Mouse (Mus musculus): Measurements from ENCODE around the gene Gfi1. TPM values are rescaled to one million over a fixed set of nuclear protein-coding genes. Genes with fewer than 3 reads are reported as not detected.
A peak's percentile ranks its signal among the peaks of the same experiment; 100 is the strongest.

Gene Gfi1
- total and polyA plus RNA-seq, 3 experiments, result 0.16 TPM; not detected in 2

GRCm38 (mm10) chr5:107695019-107695418 lies 30.8 kb downstream of the Gfi1 start:
- 74% methylated on average over 3 of the region's 3 CpGs for WGBS
- intact Hi-C loops (cut with DNase I), result no loop called here
- H3K9ac ChIP-seq (ENCODE audit: low read depth, low read length), result no peak overlapping the region

GRCm38 (mm10) chr5:107688499-107688866 lies 37.4 kb downstream of the Gfi1 start:
- Histone ChIP-seq H3K27ac (no peak overlapping the region), H3K4me1 (ENCODE audit: control insufficient read depth, insufficient read depth, low read length) (peaks cover 1% of the 10 kb centered on the region; the same call in 1 of the 2 replicates), H3K4me3 (peak overlapping the region; percentile 56), H3K79me2 (replicated peaks; ENCODE audit: control insufficient read depth, insufficient read depth, low read length) (no peaks in the 10 kb centered on the region), H3K36me3 (ENCODE audit: control insufficient read depth, insufficient read depth, low read length) (no peaks in the 10 kb centered on the region), H3K9ac (ENCODE audit: low read depth, low read length) (no peak overlapping the region), H3K27me3 (ENCODE audit: control insufficient read depth, insufficient read depth, low read length) (no peaks in the 10 kb centered on the region)
- no peak for DNase-seq
- intact Hi-C loops (cut with DNase I), result no loop called here
- TF ChIP-seq CTCF (IDR thresholded peaks at IDR 0.05) (no peak), POLR2A (IDR thresholded peaks at IDR 0.05; ENCODE audit: insufficient read depth, low read depth, low read length) (no peak), EP300 (IDR thresholded peaks at IDR 0.05; ENCODE audit: insufficient read depth, low read depth, low read length) (no peak)
- 23% methylated on average over 9 of the region's 9 CpGs for WGBS

More at GRCm38 (mm10) chr5:107695019-107695418, 30.8 kb downstream of the Gfi1 start:
- DNase-seq, result no peak
- Histone ChIP-seq H3K4me3 (no peak overlapping the region), H3K27me3 (ENCODE audit: control insufficient read depth, insufficient read depth, low read length) (no peaks in the 10 kb centered on the region), H3K27ac (no peak overlapping the region), H3K36me3 (ENCODE audit: control insufficient read depth, insufficient read depth, low read length) (no peaks in the 10 kb centered on the region), H3K79me2 (replicated peaks; ENCODE audit: control insufficient read depth, insufficient read depth, low read length) (no peaks in the 10 kb centered on the region), H3K4me1 (ENCODE audit: control insufficient read depth, insufficient read depth, low read length) (no peaks in the 10 kb centered on the region)
- TF ChIP-seq CTCF (IDR thresholded peaks at IDR 0.05) (no peak), POLR2A (IDR thresholded peaks at IDR 0.05; ENCODE audit: insufficient read depth, low read depth, low read length) (no peak), EP300 (IDR thresholded peaks at IDR 0.05; ENCODE audit: insufficient read depth, low read depth, low read length) (no peak)

DNA sequence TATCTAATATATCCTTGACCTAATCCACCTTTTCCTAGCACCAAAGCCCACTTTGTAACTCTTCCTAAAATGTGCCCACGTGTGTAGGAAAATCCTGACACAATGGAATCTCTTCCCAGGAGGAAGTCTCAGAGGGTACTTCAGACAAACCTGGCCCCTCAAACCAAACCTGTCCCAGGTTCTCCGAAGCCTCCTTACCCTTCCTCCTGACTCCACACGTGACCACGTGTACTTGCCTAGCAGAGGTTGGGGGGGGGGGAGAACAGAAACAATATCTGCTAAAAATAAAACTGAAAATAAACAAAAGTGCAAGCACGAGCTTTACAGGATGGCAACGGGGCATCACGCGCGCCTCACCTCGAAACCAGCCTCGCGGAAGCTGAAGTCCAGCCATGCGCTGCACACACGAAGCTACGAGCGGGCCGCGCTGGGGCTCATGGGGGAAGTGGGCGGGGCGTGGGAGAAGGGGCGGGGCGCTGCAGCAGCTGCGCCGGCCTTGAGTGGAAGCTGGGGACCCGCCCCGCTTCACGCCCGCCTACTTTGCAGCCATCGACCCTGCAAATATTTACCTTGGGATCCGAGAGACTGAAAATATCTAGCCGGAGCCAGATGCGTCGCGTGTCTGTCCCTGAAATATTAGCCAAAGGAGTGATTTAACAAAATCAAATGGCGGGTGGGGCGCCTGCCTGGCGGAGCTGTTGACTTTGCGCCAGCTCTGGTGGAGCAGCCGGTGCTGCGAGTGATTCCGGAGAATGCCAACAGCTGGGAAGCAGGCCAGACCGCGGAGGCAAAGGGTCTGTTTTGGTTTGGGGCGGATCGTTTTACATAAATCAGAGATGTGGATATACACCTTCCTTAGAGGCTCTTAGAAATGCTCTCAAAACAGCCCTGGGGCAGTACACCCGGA lies 38.0 kb downstream of the Gfi1 start:
- Histone ChIP-seq H3K27ac (no peak overlapping the region), H3K36me3 (ENCODE audit: control insufficient read depth, insufficient read depth, low read length) (no peaks in the 10 kb centered on the region), H3K4me1 (ENCODE audit: control insufficient read depth, insufficient read depth, low read length) (peaks cover 1% of the 10 kb centered on the region; the same call in 1 of the 2 replicates), H3K79me2 (replicated peaks; ENCODE audit: control insufficient read depth, insufficient read depth, low read length) (no peaks in the 10 kb centered on the region), H3K9ac (ENCODE audit: low read depth, low read length) (peak overlapping the region; percentile 32; the same call in 1 of the 2 replicates), H3K27me3 (ENCODE audit: control insufficient read depth, insufficient read depth, low read length) (no peaks in the 10 kb centered on the region), H3K4me3 (peak overlapping the region; percentile 56)
- DNase-seq, result peak; percentile 60 to 65
- intact Hi-C loops (cut with DNase I), result no loop called here
- 10% methylated on average over 46 of the region's 46 CpGs for WGBS
- TF ChIP-seq POLR2A (IDR thresholded peaks at IDR 0.05; ENCODE audit: insufficient read depth, low read depth, low read length) (no peak), CTCF (IDR thresholded peaks at IDR 0.05) (no peak), EP300 (IDR thresholded peaks at IDR 0.05; ENCODE audit: insufficient read depth, low read depth, low read length) (no peak)

DNA sequence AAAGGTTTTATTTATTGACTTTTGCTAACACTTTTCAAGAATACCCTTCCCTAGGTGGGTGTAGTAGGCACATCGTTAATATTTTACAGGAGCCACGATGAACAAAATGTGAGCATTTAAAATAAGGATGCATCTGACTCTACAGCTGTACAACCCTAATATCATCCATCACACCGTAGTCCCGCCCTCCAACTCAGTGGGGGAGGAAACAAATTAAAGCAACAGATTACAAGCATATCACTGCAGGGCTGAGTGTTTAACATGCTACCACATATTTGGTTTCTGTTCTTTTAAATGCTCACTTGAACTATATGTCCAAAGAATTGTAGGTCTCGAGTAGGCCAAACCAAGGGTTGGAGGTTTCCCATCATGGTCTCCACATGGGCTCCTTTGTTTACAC lies 38.7 kb downstream of the Gfi1 start:
- no peak for DNase-seq
- Histone ChIP-seq H3K27me3 (ENCODE audit: control insufficient read depth, insufficient read depth, low read length) (no peaks in the 10 kb centered on the region), H3K4me3 (no peak overlapping the region), H3K36me3 (ENCODE audit: control insufficient read depth, insufficient read depth, low read length) (no peaks in the 10 kb centered on the region), H3K79me2 (replicated peaks; ENCODE audit: control insufficient read depth, insufficient read depth, low read length) (no peaks in the 10 kb centered on the region), H3K27ac (no peak overlapping the region), H3K9ac (ENCODE audit: low read depth, low read length) (no peak overlapping the region), H3K4me1 (ENCODE audit: control insufficient read depth, insufficient read depth, low read length) (peaks cover 1% of the 10 kb centered on the region; the same call in 1 of the 2 replicates)
- intact Hi-C loops (cut with DNase I), result no loop called here
- WGBS, result 93% methylated on average over 5 of the region's 5 CpGs
- TF ChIP-seq CTCF (IDR thresholded peaks at IDR 0.05), result no peak
- TF ChIP-seq EP300 (IDR thresholded peaks at IDR 0.05; ENCODE audit: insufficient read depth, low read depth, low read length), result no peak

GRCm38 (mm10) chr5:107684380-107684779 lies 41.5 kb downstream of the Gfi1 start:
- TF ChIP-seq CTCF (IDR thresholded peaks at IDR 0.05) (peak; percentile 48), POLR2A (IDR thresholded peaks at IDR 0.05; ENCODE audit: insufficient read depth, low read depth, low read length) (no peak)
- WGBS, result 55% methylated on average over 2 of the region's 2 CpGs

GRCm38 (mm10) chr5:107681300-107681699 lies 44.5 kb downstream of the Gfi1 start:
- no peaks in the 10 kb centered on the region for H3K4me1 ChIP-seq (ENCODE audit: control insufficient read depth, insufficient read depth, low read length)
- no peak for DNase-seq
- no peak overlapping the region for H3K27ac ChIP-seq
- TF ChIP-seq POLR2A (IDR thresholded peaks at IDR 0.05; ENCODE audit: insufficient read depth, low read depth, low read length), result no peak
- no peak for TF ChIP-seq CTCF (IDR thresholded peaks at IDR 0.05)
- TF ChIP-seq EP300 (IDR thresholded peaks at IDR 0.05; ENCODE audit: insufficient read depth, low read depth, low read length), result no peak
- H3K4me3 ChIP-seq, result no peak overlapping the region
- H3K27me3 ChIP-seq (ENCODE audit: control insufficient read depth, insufficient read depth, low read length), result no peaks in the 10 kb centered on the region
- no peak overlapping the region for H3K9ac ChIP-seq (ENCODE audit: low read depth, low read length)
- no peaks in the 10 kb centered on the region for H3K36me3 ChIP-seq (ENCODE audit: control insufficient read depth, insufficient read depth, low read length)
- intact Hi-C loops (cut with DNase I), result no loop called here
- no peaks in the 10 kb centered on the region for H3K79me2 ChIP-seq (replicated peaks; ENCODE audit: control insufficient read depth, insufficient read depth, low read length)
- 80% methylated on average over 5 of the region's 5 CpGs for WGBS

More at GRCm38 (mm10) chr5:107684380-107684779, 41.5 kb downstream of the Gfi1 start:
- Histone ChIP-seq H3K27ac (no peak overlapping the region), H3K27me3 (ENCODE audit: control insufficient read depth, insufficient read depth, low read length) (no peaks in the 10 kb centered on the region), H3K4me1 (ENCODE audit: control insufficient read depth, insufficient read depth, low read length) (peaks cover 1% of the 10 kb centered on the region; the same call in 1 of the 2 replicates), H3K36me3 (ENCODE audit: control insufficient read depth, insufficient read depth, low read length) (no peaks in the 10 kb centered on the region), H3K79me2 (replicated peaks; ENCODE audit: control insufficient read depth, insufficient read depth, low read length) (no peaks in the 10 kb centered on the region), H3K4me3 (no peak overlapping the region), H3K9ac (ENCODE audit: low read depth, low read length) (no peak overlapping the region)
- intact Hi-C loops (cut with DNase I), result no loop called here
- no peak for DNase-seq
